Mouse (Mus musculus): ENCODE data around the gene Nrp1.

The Nrp1 gene

DNA sequence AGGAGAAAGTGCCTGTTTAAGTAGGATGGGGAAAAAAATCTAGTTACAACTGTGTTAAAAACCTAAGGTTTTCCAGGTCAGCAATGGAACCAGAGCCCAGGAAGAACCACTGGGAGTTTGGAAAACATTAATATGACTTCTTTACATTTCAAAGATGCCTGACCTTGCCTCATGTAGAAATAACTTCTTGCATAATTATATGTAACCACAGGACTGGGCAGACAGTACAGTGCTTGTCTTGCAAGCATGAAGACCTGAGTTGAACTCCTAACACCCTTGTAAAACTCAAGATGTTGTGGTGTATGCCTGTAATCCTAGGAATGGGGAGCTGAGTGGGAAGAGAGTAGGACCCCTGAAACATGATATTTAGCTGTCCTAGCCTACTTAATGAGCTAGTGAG lies 61.6 kb downstream of the Nrp1 start:
- DNase-seq (ENCODE audit: extremely low spot score), result no peak

DNA sequence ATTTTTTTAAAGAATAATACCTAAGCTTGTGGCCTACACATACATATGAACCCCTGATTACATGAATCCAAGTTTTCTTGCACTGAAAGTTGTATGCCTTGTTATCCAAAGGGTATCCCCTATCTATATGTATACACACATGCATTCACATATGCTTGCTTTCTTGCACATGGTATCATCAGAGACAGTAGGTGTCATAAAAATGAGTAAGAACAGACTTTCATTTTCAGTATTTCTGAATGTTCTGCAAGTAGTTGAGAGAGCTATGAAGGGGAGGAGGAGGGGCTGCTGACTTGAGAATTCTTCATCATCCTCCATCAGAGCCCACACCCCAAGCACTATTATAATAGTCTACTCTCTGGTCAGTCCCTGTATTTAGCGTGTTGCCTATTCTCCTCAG lies 62.0 kb downstream of the Nrp1 start:
- no peak for DNase-seq (ENCODE audit: extremely low spot score)

DNA sequence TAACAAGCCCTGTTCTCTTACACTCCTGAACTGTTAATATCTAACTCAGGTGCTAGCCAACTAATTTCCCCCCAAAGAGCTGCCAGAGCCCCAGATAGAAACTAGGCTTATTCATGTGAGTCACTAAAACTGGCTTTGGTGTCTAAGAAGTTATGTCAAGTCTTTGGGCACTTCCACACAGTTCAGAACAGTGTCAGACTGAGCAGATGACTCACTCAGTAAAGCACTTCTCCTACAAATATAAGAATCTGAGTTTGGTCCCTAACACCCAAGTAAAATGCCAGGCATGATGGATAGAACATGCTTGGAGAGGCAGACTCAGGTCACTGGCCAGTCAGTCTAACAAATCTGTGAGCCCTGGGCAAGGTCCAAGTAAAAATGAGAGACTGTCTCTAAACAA lies 65.4 kb downstream of the Nrp1 start:
- no peak for DNase-seq (ENCODE audit: extremely low spot score)

- peak; percentile 20 for DNase-seq (ENCODE audit: extremely low spot score)
Measured at GRCm38 (mm10) chr8:128424626-128425333, 66.4 kb downstream of the Nrp1 start.

- DNase-seq (ENCODE audit: extremely low spot score), result no peak
Measured at GRCm38 (mm10) chr8:128427071-128427470, 68.7 kb downstream of the Nrp1 start.

DNA sequence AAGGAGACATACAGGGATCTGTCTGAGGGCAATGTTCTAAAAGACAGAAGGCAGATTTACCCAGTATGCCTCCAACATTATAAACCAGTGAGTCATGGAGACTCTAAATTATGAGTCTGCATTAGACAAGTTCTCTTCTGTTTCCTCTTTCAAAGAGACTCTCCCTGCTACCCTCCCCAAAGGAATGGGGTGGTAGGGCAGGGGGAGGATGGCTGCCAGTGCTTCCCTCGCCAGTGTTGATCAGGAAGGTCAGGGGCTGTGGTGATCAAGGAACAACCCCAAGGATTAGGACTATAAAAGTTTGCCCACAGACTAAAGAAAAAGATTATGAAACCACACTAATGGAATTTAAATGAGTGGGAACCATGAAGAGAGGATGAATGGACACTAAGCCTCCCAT lies 70.6 kb downstream of the Nrp1 start:
- DNase-seq (ENCODE audit: extremely low spot score), result no peak

DNA sequence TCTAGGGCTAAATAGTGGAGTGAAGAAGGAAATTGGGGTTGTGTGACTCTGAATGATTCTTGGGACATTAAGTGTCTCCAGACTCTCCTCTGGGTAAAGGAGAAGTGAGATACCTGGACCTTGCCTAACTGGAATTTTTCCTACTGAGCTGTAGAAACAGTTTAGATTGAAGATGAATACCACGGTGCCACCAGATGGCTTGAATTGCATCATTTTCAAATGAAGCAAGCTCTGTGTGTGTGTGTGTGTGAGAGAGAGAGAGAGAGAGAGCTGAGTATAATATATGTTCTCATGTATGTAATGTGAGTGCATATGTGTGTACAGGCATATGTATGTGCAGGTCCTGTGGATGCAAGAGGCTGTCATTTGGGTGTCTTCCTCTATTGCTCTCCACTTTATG lies 72.7 kb downstream of the Nrp1 start:
- DNase-seq (ENCODE audit: extremely low spot score), result no peak

DNA sequence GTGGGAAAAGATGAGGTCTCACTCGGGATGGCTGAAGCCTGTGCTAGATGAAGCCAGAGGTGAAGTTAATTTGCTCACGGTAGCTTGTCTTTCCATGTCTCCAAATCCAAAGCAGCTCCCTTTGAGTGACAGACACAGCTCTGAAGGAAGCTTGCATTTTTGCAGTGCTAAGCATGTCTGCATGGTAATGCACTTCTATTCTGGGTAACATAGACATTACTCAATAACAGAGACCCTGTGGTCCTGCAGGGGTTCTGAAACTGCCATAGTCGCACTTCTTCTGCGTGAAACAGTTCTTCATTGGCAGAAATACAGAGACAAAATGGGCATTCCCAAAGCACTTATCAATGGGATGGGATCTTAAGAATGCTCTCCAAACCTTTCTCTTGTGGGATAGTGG lies 77.3 kb downstream of the Nrp1 start:
- DNase-seq (ENCODE audit: extremely low spot score), result no peak

GRCm38 (mm10) chr8:128437156-128437825 lies 78.9 kb downstream of the Nrp1 start:
- no peak for DNase-seq (ENCODE audit: extremely low spot score)

- DNase-seq (ENCODE audit: extremely low spot score), result no peak
Measured at GRCm38 (mm10) chr8:128441407-128441806, 83.0 kb downstream of the Nrp1 start.

DNA sequence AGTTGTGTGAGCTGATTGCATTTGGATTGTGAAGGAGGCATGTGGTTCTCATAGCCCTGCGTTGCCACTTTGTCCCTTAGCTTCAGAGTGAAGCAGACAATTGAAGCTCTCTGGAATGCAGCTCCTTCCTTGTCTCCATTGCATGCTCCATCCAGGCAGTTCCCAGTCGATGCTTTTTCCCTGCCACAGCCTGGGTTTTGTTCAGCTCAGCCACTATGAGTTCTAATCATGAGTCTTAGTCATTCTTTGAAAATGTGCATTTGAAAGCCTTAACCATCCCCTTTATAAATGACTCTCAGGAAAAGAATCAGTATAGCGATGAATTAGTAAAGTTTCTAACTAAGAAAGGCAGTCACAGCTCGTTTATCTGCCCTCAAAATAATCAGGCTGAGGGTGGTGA lies 87.2 kb downstream of the Nrp1 start:
- DNase-seq (ENCODE audit: extremely low spot score), result no peak

DNA sequence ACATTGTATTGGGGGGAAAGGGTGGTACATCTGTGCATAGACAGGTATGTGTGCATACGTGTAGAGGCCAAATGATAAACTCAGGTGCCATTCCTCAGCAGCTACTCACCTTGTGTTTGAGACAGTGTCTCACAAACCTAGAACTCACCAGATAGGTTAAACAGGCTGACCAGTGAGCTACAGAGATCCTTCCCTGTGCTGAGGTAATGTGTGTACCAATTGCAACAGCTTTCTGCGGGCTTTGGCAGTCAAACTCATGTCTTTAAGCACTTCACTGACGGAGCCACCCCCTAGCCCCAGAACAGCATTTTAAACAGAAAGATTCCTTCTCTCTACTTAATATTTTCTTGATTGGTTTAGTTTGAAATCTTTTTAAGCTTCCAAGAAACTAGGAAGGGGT lies 88.2 kb downstream of the Nrp1 start:
- DNase-seq (ENCODE audit: extremely low spot score), result no peak

DNA sequence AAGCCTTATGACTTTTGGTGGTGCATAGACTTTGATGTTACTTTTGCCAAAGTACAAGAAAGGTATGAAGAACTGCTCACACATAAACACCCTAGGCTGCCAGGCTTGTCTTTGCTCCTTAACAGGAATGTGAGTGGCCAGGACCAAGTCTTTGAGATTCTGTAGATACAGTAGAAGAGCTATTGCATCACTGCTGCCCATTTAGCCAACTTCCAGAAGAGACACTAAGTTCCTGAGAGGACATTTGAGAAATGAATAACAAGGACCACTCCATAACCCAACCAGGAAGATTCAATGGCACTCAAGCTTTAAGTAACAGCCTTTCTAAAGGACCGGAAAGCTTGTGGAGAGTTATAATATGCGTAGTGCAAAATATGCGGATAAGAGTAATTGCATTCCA lies 88.9 kb downstream of the Nrp1 start:
- DNase-seq (ENCODE audit: extremely low spot score), result no peak

DNA sequence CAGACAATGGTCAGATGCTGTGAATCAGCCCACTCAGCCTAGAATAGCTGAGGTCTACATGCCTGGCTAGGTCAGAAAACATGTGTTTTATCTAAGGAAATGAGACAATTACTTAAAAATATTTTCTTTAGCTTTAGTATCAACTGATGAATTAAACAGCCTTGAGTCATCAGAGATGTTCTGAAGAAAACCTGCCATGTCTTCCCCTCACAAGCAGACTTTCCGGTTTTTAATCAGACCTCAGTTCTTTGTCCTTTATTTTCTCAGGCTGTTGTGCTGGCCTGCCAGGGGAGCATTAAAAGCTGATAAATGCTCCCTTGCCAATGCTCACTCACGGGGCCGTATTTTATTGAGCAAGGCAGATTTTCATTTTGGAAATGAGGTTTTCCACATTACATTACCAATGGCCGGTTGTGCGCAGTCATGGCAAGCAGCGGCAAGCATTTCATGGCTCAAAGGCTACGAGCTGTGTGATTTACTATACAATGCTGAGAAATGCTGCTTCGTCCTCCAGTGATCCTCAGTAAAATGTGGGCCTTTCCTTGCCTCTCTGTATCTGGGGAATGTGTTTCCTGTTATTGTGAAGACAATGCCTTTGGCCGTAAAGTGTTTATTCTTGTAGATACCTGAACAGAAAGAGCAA lies 92.1 kb downstream of the Nrp1 start:
- peak; percentile 12 for DNase-seq (ENCODE audit: extremely low spot score)

DNA sequence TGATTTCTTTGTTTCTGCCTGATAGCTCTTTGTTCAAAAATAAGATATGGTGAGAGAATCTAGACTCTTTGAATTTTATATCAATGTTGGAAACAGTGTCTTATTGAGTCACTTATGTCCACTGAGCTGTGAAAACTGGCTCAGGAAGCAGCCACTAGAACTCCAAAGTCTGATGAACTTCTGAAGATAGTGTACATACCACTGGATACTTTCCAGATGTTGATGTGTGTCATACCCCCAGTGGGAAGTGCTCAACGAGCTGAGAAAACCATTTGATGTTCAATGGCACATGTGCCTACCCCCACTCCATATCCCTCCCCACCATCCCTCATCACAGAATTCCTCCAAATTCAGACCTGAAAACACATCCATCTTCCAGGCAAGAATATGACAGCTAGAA lies 92.7 kb downstream of the Nrp1 start:
- no peak for DNase-seq (ENCODE audit: extremely low spot score)

GRCm38 (mm10) chr8:128453471-128453870 lies 95.1 kb downstream of the Nrp1 start:
- no peak for DNase-seq (ENCODE audit: extremely low spot score)

DNA sequence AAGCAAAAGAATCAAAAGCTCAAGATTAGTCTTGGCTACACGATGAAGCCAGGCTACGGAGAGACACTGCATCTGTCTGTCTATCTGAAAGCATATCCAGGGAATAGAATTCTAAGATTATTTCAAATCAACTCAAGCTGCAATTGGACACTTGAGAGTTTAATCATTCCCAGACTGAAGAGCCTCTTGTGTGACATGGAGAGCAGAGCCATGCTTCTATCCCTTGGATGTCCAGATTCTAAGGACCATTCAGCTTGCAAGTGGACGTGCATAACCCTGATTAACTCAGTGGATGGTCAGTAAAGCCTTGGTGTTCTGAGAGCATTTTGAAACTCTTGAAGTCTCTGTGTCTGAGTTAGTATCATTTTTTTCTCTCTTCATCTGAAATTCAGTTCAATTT lies 95.6 kb downstream of the Nrp1 start:
- DNase-seq (ENCODE audit: extremely low spot score), result no peak

GRCm38 (mm10) chr8:128457277-128457676 lies 98.9 kb downstream of the Nrp1 start:
- DNase-seq (ENCODE audit: extremely low spot score), result no peak

- no peak for DNase-seq (ENCODE audit: extremely low spot score)
Measured at GRCm38 (mm10) chr8:128459704-128460103, 101.3 kb downstream of the Nrp1 start.

GRCm38 (mm10) chr8:128461716-128462115 lies 103.3 kb downstream of the Nrp1 start:
- no peak for DNase-seq (ENCODE audit: extremely low spot score)

GRCm38 (mm10) chr8:128463162-128463561 lies 104.8 kb downstream of the Nrp1 start:
- no peak for DNase-seq (ENCODE audit: extremely low spot score)

GRCm38 (mm10) chr8:128464056-128464623 lies 105.7 kb downstream of the Nrp1 start:
- DNase-seq (ENCODE audit: extremely low spot score), result no peak

GRCm38 (mm10) chr8:128465553-128465952 lies 107.1 kb downstream of the Nrp1 start:
- no peak for DNase-seq (ENCODE audit: extremely low spot score)
